Mouse (Mus musculus) Patski (cell line): ENCODE data around the gene Sephs2. TPM values are rescaled to one million over a fixed set of nuclear protein-coding genes. Genes with fewer than 3 reads are reported as not detected.

ENCODE experiments used
- ATAC-seq: fragments of 100-300 bp; one replicate; pipeline ENCODE4 v1.8.0; 2021
- CTCF ChIA-PET: fragments of 350-600 bp; sonication (Branson Sonifier 250); formaldehyde crosslinking; loops from one replicate; lab custom pipeline; 2022; ENCODE audit warnings: inconsistent platforms; lab: Charles Lee
- POLR2A ChIA-PET: fragments of 350-600 bp; sonication (Branson Sonifier 250); formaldehyde crosslinking; loops from one replicate; lab custom pipeline; 2022; ENCODE audit warnings: antibody characterized with exemption, inconsistent platforms; lab: Charles Lee
- DNase-seq: peaks from one replicate; pipeline ENCODE4 v3.0.0-alpha.2; 2011; ENCODE audit warnings: low read depth, low spot score
- H3K27me3 ChIP-seq: fragments of 371-371 bp; one replicate; pipeline ENCODE4 v1.5.1; 2021
- CTCF ChIP-seq: fragments of 100-300 bp; IDR thresholded peaks from one replicate; pipeline ENCODE4 v1.5.1; 2021
- in situ Hi-C: fragments of 300-500 bp; cut with MboI; formaldehyde crosslinking; loops from 3 replicates; pipeline ENCODE4 v1.11.1; 2018; ENCODE audit warnings: low pct_unique_long_range_greater_than_20kb, mixed read lengths
- polyA plus RNA-seq: library from polyadenylated mRNA; unstranded; gene quantifications from one replicate; pipeline ENCODE4 v1.2.3, GENCODE M21; 2021

Gene Sephs2
- polyA plus RNA-seq, 1 experiment from 2014 or later: 89.8 TPM

DNA sequence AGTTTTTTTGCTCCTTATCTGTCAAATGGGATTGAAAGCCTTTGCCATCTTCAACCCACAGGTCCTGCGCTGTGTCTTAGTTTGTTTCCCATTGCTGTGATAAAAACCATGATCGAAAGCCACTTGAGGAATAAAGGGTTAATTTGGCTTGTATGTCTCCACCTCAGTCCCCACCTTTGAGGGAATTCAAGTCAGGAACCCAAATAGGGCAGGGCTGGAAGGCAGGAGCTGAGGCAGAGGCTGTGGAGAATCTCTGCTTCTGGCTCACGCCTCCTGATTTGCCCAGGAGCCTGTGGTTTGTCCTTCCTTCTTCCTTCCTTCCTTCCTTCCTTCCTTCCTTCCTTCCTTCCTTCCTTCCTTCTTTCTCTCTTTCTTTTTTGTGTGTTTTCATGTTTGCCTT, 50.7 kb downstream of the Sephs2 start:
- in situ Hi-C loops: no loop called here
- POLR2A ChIA-PET: no interaction called here
- no peak for DNase-seq
- TF ChIP-seq CTCF: no peak
- ATAC-seq: no peak
- H3K27me3 ChIP-seq: no peaks in the 10 kb centered on the region
- CTCF ChIA-PET: interaction anchor here (1.3 kb wide), 1 partner anchor 10 kb away, joined by 5 read pairs; no protein-coding TSS in a partner anchor

Other genes with a start within 250 kb of the Sephs2 start
- 139 TPM for gene Maz, start 247.0 kb downstream of the Sephs2 start, polyA plus RNA-seq
- 47.3 TPM for gene Kif22, start 231.6 kb downstream of the Sephs2 start, polyA plus RNA-seq
- gene Zg16, start 186.7 kb downstream of the Sephs2 start, polyA plus RNA-seq: not detected
- gene AI467606, start 182.7 kb downstream of the Sephs2 start, polyA plus RNA-seq: 0.71 TPM
- not detected for gene Qprt, start 151.8 kb downstream of the Sephs2 start, polyA plus RNA-seq
- 0.21 TPM for gene Spn, start 136.2 kb downstream of the Sephs2 start, polyA plus RNA-seq
- 66.6 TPM for gene Cd2bp2, start 78.0 kb downstream of the Sephs2 start, polyA plus RNA-seq
- 51.7 TPM for gene Tbc1d10b, start 65.6 kb downstream of the Sephs2 start, polyA plus RNA-seq
- 6.9 TPM for gene Mylpf, start 65.2 kb downstream of the Sephs2 start, polyA plus RNA-seq
- 17.7 TPM for gene Zfp553, start 41.0 kb downstream of the Sephs2 start, polyA plus RNA-seq
- gene Sept1, start 40.9 kb downstream of the Sephs2 start, polyA plus RNA-seq: 2.1 TPM
- 45.1 TPM for gene Zfp771, start 29.8 kb downstream of the Sephs2 start, polyA plus RNA-seq
- gene Dctpp1, start 13.3 kb downstream of the Sephs2 start, polyA plus RNA-seq: 30.0 TPM
- 0.30 TPM for gene Itgal, start 22.2 kb upstream of the Sephs2 start, polyA plus RNA-seq
- 30.3 TPM for gene Zfp768, start 71.5 kb upstream of the Sephs2 start, polyA plus RNA-seq
- gene Zfp747, start 102.0 kb upstream of the Sephs2 start, polyA plus RNA-seq: 4.9 TPM
- gene 9130019O22Rik, start 113.1 kb upstream of the Sephs2 start, polyA plus RNA-seq: 4.9 TPM
- gene E430018J23Rik, start 119.6 kb upstream of the Sephs2 start, polyA plus RNA-seq: 10.0 TPM
- gene Zfp764, start 132.8 kb upstream of the Sephs2 start, polyA plus RNA-seq: 2.9 TPM
- 20.6 TPM for gene Zfp688, start 148.0 kb upstream of the Sephs2 start, polyA plus RNA-seq
- 5.9 TPM for gene Zfp689, start 175.1 kb upstream of the Sephs2 start, polyA plus RNA-seq
- 71.9 TPM for gene Prr14, start 185.6 kb upstream of the Sephs2 start, polyA plus RNA-seq
- gene Fbrs, start 205.1 kb upstream of the Sephs2 start, polyA plus RNA-seq: 50.1 TPM
- gene Srcap, start 237.9 kb upstream of the Sephs2 start, polyA plus RNA-seq: 22.8 TPM
- gene Gm42715, start 245.5 kb upstream of the Sephs2 start, polyA plus RNA-seq: 21.1 TPM